Mouse (Mus musculus): ENCODE data around the gene Pnrc2. TPM values are rescaled to one million over a fixed set of nuclear protein-coding genes. Genes with fewer than 3 reads are reported as not detected.

Pnrc2 gene
- polyA plus RNA-seq, 1 experiment: not detected

- no peak overlapping the region for H3K27ac ChIP-seq (ENCODE audit: insufficient read depth, low read depth, low read length)
- no peaks in the 10 kb centered on the region for H3K4me1 ChIP-seq (ENCODE audit: control insufficient read depth, insufficient read depth, low read length)
- no peak overlapping the region for H3K4me3 ChIP-seq (ENCODE audit: insufficient read depth, low read depth, low read length)
- TF ChIP-seq POLR2A (IDR thresholded peaks at IDR 0.05; ENCODE audit: insufficient read depth, low read depth, low read length): no peak
- TF ChIP-seq CTCF (IDR thresholded peaks at IDR 0.05; ENCODE audit: insufficient read depth, low read depth, low read length): no peak
- 68% methylated on average over 6 of the region's 6 CpGs for WGBS
These were observed 22.5 kb upstream of the Pnrc2 start for GRCm38 (mm10) chr4:135896157-135896556.

GRCm38 (mm10) chr4:135895071-135895571 is 21.5 kb upstream of the Pnrc2 start, which contains the start of gene Cnr2:
TSS of gene Cnr2 (plus strand) at chr4:135895394.
- TF ChIP-seq POLR2A (IDR thresholded peaks at IDR 0.05; ENCODE audit: insufficient read depth, low read depth, low read length) (no peak), CTCF (IDR thresholded peaks at IDR 0.05; ENCODE audit: insufficient read depth, low read depth, low read length) (no peak)
- Histone ChIP-seq H3K27ac (ENCODE audit: insufficient read depth, low read depth, low read length) (no peak within 1 kb of the TSS), H3K4me1 (ENCODE audit: control insufficient read depth, insufficient read depth, low read length) (no peaks in the 10 kb centered on the region), H3K4me3 (ENCODE audit: insufficient read depth, low read depth, low read length) (no peak within 1 kb of the TSS)
- WGBS: 69% methylated on average over 8 of the region's 8 CpGs

DNA sequence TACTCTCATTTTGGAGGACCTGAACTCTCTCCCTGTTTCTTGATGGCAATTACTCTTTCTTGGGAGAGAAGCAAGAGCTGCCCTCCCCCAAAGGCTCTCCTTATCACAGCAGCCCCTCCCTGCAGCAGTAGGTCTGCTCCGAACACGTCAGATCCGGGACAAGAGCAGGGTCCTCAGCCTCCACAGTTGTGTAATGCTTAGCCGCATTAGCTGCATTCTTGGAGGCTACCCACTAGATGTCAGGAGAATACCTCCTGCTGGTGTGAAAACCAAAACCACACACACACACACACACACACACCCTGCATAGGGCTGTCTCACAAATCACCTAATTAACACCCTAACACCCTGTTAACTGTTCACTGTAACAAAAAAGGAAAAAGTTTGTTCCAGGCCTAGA is 19.2 kb upstream of the Pnrc2 start:
- TF ChIP-seq CTCF (IDR thresholded peaks at IDR 0.05; ENCODE audit: insufficient read depth, low read depth, low read length) (no peak), POLR2A (IDR thresholded peaks at IDR 0.05; ENCODE audit: insufficient read depth, low read depth, low read length) (no peak)
- no peak overlapping the region for H3K4me3 ChIP-seq (ENCODE audit: insufficient read depth, low read depth, low read length)
- no peaks in the 10 kb centered on the region for H3K4me1 ChIP-seq (ENCODE audit: control insufficient read depth, insufficient read depth, low read length)
- H3K27ac ChIP-seq (ENCODE audit: insufficient read depth, low read depth, low read length): no peak overlapping the region
- WGBS: 38% methylated on average over 4 of the region's 4 CpGs

DNA sequence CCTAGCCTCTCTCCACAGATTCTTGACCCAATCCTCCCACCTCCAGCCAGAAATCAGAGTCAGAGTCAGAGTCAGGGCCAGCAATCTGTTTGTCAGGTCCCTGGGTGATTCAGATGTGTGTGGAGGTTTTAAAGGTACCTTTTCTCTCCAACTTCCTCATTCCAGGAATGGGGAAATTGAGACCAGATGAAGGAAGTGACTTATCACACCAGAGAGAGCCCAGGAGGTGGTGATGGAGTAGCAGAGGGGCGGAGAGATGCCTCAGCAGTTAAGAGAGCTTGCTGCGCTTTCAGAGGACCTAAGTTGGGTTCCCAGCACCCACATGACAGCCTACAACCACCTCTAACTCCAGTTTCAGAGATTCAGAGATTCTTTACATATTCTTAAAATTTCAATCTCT is 17.9 kb upstream of the Pnrc2 start:
- TF ChIP-seq POLR2A (IDR thresholded peaks at IDR 0.05; ENCODE audit: insufficient read depth, low read depth, low read length): no peak
- H3K4me3 ChIP-seq (ENCODE audit: insufficient read depth, low read depth, low read length): no peak overlapping the region
- H3K27ac ChIP-seq (ENCODE audit: insufficient read depth, low read depth, low read length): no peak overlapping the region
- 93% methylated on average over 2 of the region's 2 CpGs for WGBS
- no peaks in the 10 kb centered on the region for H3K4me1 ChIP-seq (ENCODE audit: control insufficient read depth, insufficient read depth, low read length)

DNA sequence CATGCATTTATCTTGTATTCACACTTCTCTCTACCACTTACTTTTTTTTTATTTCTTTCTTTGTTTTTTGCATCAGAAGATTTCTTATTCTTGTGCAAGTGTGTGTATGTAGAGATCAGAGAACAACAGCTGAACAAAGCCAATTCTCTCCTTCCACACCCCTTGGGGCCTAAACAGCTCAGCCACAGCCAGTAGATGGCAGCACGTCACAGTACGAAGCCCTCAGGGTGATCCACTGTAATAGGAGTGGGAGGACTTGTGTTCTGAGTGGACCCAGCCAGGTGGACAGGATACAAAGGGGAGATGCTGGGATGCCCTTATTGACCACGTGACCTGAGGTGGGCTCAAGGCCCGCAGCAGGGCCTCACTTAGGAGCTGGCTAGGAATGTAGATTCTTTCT is 16.2 kb upstream of the Pnrc2 start:
- no peak overlapping the region for H3K27ac ChIP-seq (ENCODE audit: insufficient read depth, low read depth, low read length)
- H3K4me3 ChIP-seq (ENCODE audit: insufficient read depth, low read depth, low read length): no peak overlapping the region
- WGBS: 9% methylated on average over 4 of the region's 4 CpGs
- H3K4me1 ChIP-seq (ENCODE audit: control insufficient read depth, insufficient read depth, low read length): no peaks in the 10 kb centered on the region
- no peak for TF ChIP-seq POLR2A (IDR thresholded peaks at IDR 0.05; ENCODE audit: insufficient read depth, low read depth, low read length)
- TF ChIP-seq CTCF (IDR thresholded peaks at IDR 0.05; ENCODE audit: insufficient read depth, low read depth, low read length): peak; percentile 47

- TF ChIP-seq POLR2A (IDR thresholded peaks at IDR 0.05; ENCODE audit: insufficient read depth, low read depth, low read length) (no peak), CTCF (IDR thresholded peaks at IDR 0.05; ENCODE audit: insufficient read depth, low read depth, low read length) (no peak)
- WGBS: 89% methylated on average over 7 of the region's 7 CpGs
- no peak overlapping the region for H3K4me3 ChIP-seq (ENCODE audit: insufficient read depth, low read depth, low read length)
These were observed 15.7 kb upstream of the Pnrc2 start for GRCm38 (mm10) chr4:135889146-135889883.

DNA sequence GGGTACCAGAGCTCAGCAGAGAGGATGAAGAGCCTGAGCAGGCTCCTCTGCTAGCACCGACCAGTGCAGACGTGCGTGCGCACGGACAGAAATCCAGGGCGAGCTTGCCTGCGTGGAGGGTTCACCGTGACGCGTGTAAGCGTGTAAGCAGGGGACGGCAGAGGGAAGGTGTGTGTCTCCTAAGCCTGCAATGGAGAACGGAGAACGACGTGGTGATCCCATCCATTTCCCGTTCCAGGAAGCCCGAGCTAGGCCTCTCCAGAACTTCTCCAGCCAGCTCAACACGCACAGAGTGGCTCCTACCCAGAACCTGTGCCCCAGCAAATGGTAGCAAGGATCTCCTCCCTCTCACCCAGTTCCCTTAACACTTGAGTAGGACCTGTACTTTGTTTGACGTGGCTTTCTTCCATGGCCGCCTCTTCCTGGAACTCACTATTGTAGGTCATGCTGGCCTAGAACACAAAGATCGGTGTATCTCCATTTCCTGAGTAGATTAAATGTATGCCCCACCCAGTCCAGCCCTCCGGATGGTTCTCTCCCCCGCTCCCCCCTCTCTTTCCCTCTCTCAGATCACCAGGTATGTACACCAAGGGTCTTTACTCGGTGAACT is 14.9 kb upstream of the Pnrc2 start:
- no peak overlapping the region for H3K27ac ChIP-seq (ENCODE audit: insufficient read depth, low read depth, low read length)
- WGBS: 93% methylated on average over 24 of the region's 24 CpGs
- TF ChIP-seq CTCF (IDR thresholded peaks at IDR 0.05; ENCODE audit: insufficient read depth, low read depth, low read length): no peak
- no peak for TF ChIP-seq POLR2A (IDR thresholded peaks at IDR 0.05; ENCODE audit: insufficient read depth, low read depth, low read length)
- no peak overlapping the region for H3K4me3 ChIP-seq (ENCODE audit: insufficient read depth, low read depth, low read length)
- H3K4me1 ChIP-seq (ENCODE audit: control insufficient read depth, insufficient read depth, low read length): 0 out of 2 replicates have a peak, but pooled peaks cover 4% of the 10 kb centered on the region

More at GRCm38 (mm10) chr4:135889146-135889883, 15.7 kb upstream of the Pnrc2 start:
- Histone ChIP-seq H3K27ac (ENCODE audit: insufficient read depth, low read depth, low read length) (no peak overlapping the region), H3K4me1 (ENCODE audit: control insufficient read depth, insufficient read depth, low read length) (0 out of 2 replicates have a peak, but pooled peaks cover under 1% of the 10 kb centered on the region)

DNA sequence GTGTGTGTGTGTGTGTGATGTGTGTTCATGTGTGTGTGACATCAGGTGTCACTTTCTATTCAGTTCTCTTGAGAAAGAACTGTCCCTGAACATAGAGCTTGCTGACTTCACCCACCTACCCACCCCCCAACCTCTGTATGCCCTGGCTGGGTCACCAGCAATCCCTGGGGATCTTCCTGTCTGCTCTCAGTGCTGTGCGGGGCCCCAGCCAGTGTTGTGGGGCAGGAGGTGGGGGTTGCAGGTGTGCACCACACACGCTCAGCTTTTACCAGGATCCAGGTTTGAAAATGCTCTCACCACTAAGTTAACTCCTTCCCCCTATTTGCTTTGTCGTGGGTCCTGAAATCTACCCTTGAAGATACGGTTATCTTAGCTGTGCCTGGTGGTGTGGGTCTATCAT is 12.5 kb upstream of the Pnrc2 start:
- Histone ChIP-seq H3K27ac (ENCODE audit: insufficient read depth, low read depth, low read length) (no peak overlapping the region), H3K4me3 (ENCODE audit: insufficient read depth, low read depth, low read length) (no peak overlapping the region), H3K4me1 (ENCODE audit: control insufficient read depth, insufficient read depth, low read length) (0 out of 2 replicates have a peak, but pooled peaks cover 4% of the 10 kb centered on the region)
- 94% methylated on average over 4 of the region's 4 CpGs for WGBS
- no peak for TF ChIP-seq POLR2A (IDR thresholded peaks at IDR 0.05; ENCODE audit: insufficient read depth, low read depth, low read length)
- TF ChIP-seq CTCF (IDR thresholded peaks at IDR 0.05; ENCODE audit: insufficient read depth, low read depth, low read length): no peak

- Histone ChIP-seq H3K4me1 (ENCODE audit: control insufficient read depth, insufficient read depth, low read length) (0 out of 2 replicates have a peak, but pooled peaks cover 4% of the 10 kb centered on the region), H3K27ac (ENCODE audit: insufficient read depth, low read depth, low read length) (no peak overlapping the region), H3K4me3 (ENCODE audit: insufficient read depth, low read depth, low read length) (no peak overlapping the region)
- TF ChIP-seq POLR2A (IDR thresholded peaks at IDR 0.05; ENCODE audit: insufficient read depth, low read depth, low read length): no peak
- no peak for TF ChIP-seq CTCF (IDR thresholded peaks at IDR 0.05; ENCODE audit: insufficient read depth, low read depth, low read length)
- WGBS: 95% methylated on average over 12 of the region's 12 CpGs
These were observed 12.0 kb upstream of the Pnrc2 start for GRCm38 (mm10) chr4:135885676-135886075.

Measured in olfactory bulb, adult 2 months (tissue).